Mouse (Mus musculus) testis, postnatal 10 days (tissue): ENCODE results near the gene Usp29.

Experiments
- DNase-seq: peaks from one replicate; pipeline ENCODE4 v3.0.0; 2021; ENCODE audit warnings: low spot score

Gene Usp29

GRCm38 (mm10) chr7:6730241-6730640 is at the start of gene Usp29, which contains the start of gene Peg3:
TSS of gene Usp29 (plus strand) at chr7:6730578.
TSS of gene Peg3 (minus strand) at chr7:6730431.
- peak; percentile 87 for DNase-seq

- no peak for DNase-seq
Measured at GRCm38 (mm10) chr7:6685511-6685910, 44.9 kb upstream of the Usp29 start.

- peak; percentile 90 for DNase-seq
Measured at GRCm38 (mm10) chr7:6696241-6697045, 33.9 kb upstream of the Usp29 start, which contains the start of gene Zim1. TSS of gene Zim1 (minus strand) at chr7:6696450.

- DNase-seq, result no peak
Measured at GRCm38 (mm10) chr7:6699230-6699629, 31.1 kb upstream of the Usp29 start.

GRCm38 (mm10) chr7:6707416-6708015 is 22.9 kb upstream of the Usp29 start:
- DNase-seq, result peak; percentile 35

- peak; percentile 23 for DNase-seq
Measured at GRCm38 (mm10) chr7:6708451-6709180, 21.8 kb upstream of the Usp29 start.

GRCm38 (mm10) chr7:6709396-6709795 is 21.0 kb upstream of the Usp29 start:
- DNase-seq, result peak; percentile 16

GRCm38 (mm10) chr7:6727351-6728121 is 2.8 kb upstream of the Usp29 start:
- DNase-seq, result peak; percentile 88

GRCm38 (mm10) chr7:6728263-6728931 is 2.0 kb upstream of the Usp29 start:
- peak; percentile 92 for DNase-seq

- DNase-seq, result peak; percentile 98
Measured at GRCm38 (mm10) chr7:6729061-6729817, 1.1 kb upstream of the Usp29 start.

GRCm38 (mm10) chr7:6730801-6731200 is 423 bp downstream of the Usp29 start:
- DNase-seq, result no peak

GRCm38 (mm10) chr7:6731373-6731772 is 995 bp downstream of the Usp29 start:
- DNase-seq, result no peak

GRCm38 (mm10) chr7:6731930-6732329 is 1.6 kb downstream of the Usp29 start:
- DNase-seq, result no peak

- DNase-seq, result no peak
Measured at GRCm38 (mm10) chr7:6736060-6736459, 5.7 kb downstream of the Usp29 start.

GRCm38 (mm10) chr7:6744281-6744904 is 14.0 kb downstream of the Usp29 start:
- no peak for DNase-seq

GRCm38 (mm10) chr7:6749196-6749595 is 18.8 kb downstream of the Usp29 start:
- DNase-seq, result no peak

GRCm38 (mm10) chr7:6753440-6753839 is 23.1 kb downstream of the Usp29 start:
- DNase-seq, result no peak

GRCm38 (mm10) chr7:6756777-6757291 is 26.5 kb downstream of the Usp29 start:
- DNase-seq, result no peak

GRCm38 (mm10) chr7:6759698-6760097 is 29.3 kb downstream of the Usp29 start:
- no peak for DNase-seq

- DNase-seq, result no peak
Measured at GRCm38 (mm10) chr7:6760170-6760569, 29.8 kb downstream of the Usp29 start.
